Mouse (Mus musculus): ENCODE data around the gene Spen. TPM values are rescaled to one million over a fixed set of nuclear protein-coding genes. Genes with fewer than 3 reads are reported as not detected.

Gene Spen
- total RNA-seq, 1 experiment: 58.6 TPM

DNA sequence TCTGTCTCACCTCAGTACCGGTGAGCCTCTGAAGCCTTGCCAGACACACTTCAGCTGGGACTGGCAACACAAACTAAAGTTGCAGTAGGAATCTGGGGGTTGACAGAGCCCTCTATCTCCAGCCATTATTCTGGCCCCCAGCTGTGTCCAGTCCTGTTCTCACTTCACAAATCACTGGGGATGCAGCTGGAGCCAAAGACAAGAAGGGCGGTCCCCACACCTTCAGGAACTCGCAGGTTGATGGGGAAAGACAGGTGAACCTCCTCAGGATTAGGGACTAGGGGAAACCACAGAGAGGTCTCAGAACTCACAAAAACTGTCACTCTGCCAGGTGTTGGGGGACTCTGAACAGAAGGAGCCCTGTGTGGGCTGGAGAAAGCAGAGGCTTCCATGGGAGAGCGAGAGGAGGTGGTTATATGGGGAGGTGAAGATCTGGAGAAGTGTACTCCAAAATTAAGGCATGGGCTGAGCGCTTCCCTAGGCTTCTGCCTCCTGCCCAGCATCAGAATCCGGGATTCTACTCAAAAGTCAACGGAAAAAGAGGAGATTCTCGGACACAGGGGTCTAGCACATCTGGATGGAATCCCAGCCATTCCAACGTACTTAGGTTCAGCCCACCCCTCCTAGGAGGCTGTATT is 118.1 kb downstream of the Spen start, which contains the start of gene Hspb7:
Gene Hspb7 (plus strand): TSS at position 588 of the 638 bp plus-strand sequence.
- in situ Hi-C loops (cut with MboI; ENCODE audit: low sequenced_read_pairs in 2 of 2, unreplicated experiment in 2 of 2): no loop called here
- Histone ChIP-seq H3K4me3 (ENCODE audit: insufficient read depth in 1 of 2, low read depth in 1 of 2, low read length in 2 of 2, poor library complexity in 1 of 2, severe bottlenecking in 1 of 2) (no peak within 1 kb of the TSS), H3K9ac (ENCODE audit: insufficient read depth, low read depth, low read length, poor library complexity, severe bottlenecking) (no peak within 1 kb of the TSS)

DNA sequence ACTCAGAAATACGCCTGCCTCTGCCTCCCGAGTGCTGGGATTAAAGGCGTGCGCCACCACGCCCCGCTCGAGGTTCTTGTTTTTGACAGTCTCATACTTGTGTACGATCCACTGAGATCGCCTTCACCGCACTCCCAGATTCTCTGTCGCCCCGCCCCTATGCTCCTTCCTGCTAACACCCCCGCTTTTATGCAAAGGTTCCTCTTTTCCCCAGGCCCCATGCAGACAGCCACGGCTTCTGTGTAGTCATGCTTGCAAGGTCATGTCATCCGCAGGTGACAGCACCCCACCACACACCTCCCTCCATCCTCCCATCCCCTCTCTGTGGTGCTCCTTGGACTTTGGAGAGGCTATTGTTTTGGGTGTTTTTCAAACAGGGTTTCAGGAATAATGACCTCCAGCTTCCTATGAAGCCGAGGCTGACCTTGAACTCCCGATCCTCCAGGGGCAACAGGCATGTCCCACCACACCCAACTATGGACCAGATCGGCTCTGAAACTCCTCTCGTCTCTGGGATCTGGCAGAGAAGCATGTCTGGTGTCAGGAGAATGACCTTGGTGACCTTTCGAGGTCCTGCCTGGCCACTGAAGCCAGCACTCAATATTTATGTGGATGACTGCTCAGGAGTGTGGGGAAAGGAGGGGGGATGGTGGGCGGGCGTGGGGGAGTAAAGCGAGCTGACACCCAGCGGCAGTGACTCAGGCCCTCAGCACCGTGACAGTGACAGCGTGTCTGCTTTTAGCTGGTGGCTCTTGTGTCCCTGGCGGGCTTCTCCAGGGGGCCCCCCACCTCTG is 118.8 kb downstream of the Spen start:
- no peaks in the 10 kb centered on the region for H3K36me3 ChIP-seq (ENCODE audit: control insufficient read depth, insufficient read depth, low read length, poor library complexity, severe bottlenecking)
- H3K4me1 ChIP-seq (ENCODE audit: control insufficient read depth in 2 of 2, insufficient read depth in 2 of 2, low read length in 2 of 2, poor library complexity in 1 of 2): peaks cover 0 to 15% of the 10 kb centered on the region in 2 experiments; a peak in 2 of 4 replicates
- TF ChIP-seq HCFC1 (IDR thresholded peaks at IDR 0.05; ENCODE audit: borderline replicate concordance, insufficient read depth, low read length) (no peak), ZC3H11A (IDR thresholded peaks at IDR 0.05; ENCODE audit: borderline replicate concordance, low read depth, low read length) (no peak), ZNF384 (IDR thresholded peaks at IDR 0.05; ENCODE audit: low read depth, low read length) (no peak), CHD2 (IDR thresholded peaks at IDR 0.05; ENCODE audit: low read depth, low read length) (no peak), MAFK (IDR thresholded peaks at IDR 0.05; ENCODE audit: insufficient read depth, low read depth, low read length) (no peak)
- in situ Hi-C loops (cut with MboI; ENCODE audit: low sequenced_read_pairs in 2 of 2, unreplicated experiment in 2 of 2): no loop called here
- no peak overlapping the region for H3K4me3 ChIP-seq (ENCODE audit: insufficient read depth in 1 of 2, low read depth in 1 of 2, low read length in 2 of 2, poor library complexity in 1 of 2, severe bottlenecking in 1 of 2)
- no peak overlapping the region for H3K9ac ChIP-seq (ENCODE audit: insufficient read depth, low read depth, low read length, poor library complexity, severe bottlenecking)
- H3K27ac ChIP-seq (ENCODE audit: insufficient read depth, low read depth, low read length, poor library complexity, severe bottlenecking): no peak overlapping the region
- H3K9me3 ChIP-seq (ENCODE audit: control insufficient read depth, insufficient read depth, low read depth, low read length): no peaks in the 10 kb centered on the region
- no peak for DNase-seq (ENCODE audit: low read depth, low spot score)

More for the DNA sequence above, 118.1 kb downstream of the Spen start, which contains the start of gene Hspb7:
- no peak for DNase-seq (ENCODE audit: low read depth, low spot score)
- H3K27ac ChIP-seq (ENCODE audit: insufficient read depth, low read depth, low read length, poor library complexity, severe bottlenecking): no peak within 1 kb of the TSS
- no peaks in the 10 kb centered on the region for H3K9me3 ChIP-seq (ENCODE audit: control insufficient read depth, insufficient read depth, low read depth, low read length)
- no peaks in the 10 kb centered on the region for H3K36me3 ChIP-seq (ENCODE audit: control insufficient read depth, insufficient read depth, low read length, poor library complexity, severe bottlenecking)
- TF ChIP-seq HCFC1 (IDR thresholded peaks at IDR 0.05; ENCODE audit: borderline replicate concordance, insufficient read depth, low read length): no peak
- no peak for TF ChIP-seq ZC3H11A (IDR thresholded peaks at IDR 0.05; ENCODE audit: borderline replicate concordance, low read depth, low read length)
- no peak for TF ChIP-seq CHD2 (IDR thresholded peaks at IDR 0.05; ENCODE audit: low read depth, low read length)
- TF ChIP-seq ZNF384 (IDR thresholded peaks at IDR 0.05; ENCODE audit: low read depth, low read length): no peak
- TF ChIP-seq MAFK (IDR thresholded peaks at IDR 0.05; ENCODE audit: insufficient read depth, low read depth, low read length): no peak
- H3K4me1 ChIP-seq (ENCODE audit: control insufficient read depth in 2 of 2, insufficient read depth in 2 of 2, low read length in 2 of 2, poor library complexity in 1 of 2): peaks cover 0 to 17% of the 10 kb centered on the region in 2 experiments; a peak in 2 of 4 replicates

Other genes starting within 250 kb of the Spen start
- 256 and 507 TPM in 2 replicates for gene Epha2, start 237.4 kb downstream of the Spen start, total RNA-seq (2012; rRNA removed)
- gene Fam131c, start 170.4 kb downstream of the Spen start, total RNA-seq (2012; rRNA removed): 2.3 and 2.5 TPM in 2 replicates
- gene Clcnka, start 139.9 kb downstream of the Spen start, total RNA-seq (2012; rRNA removed): 0.62 and 0.79 TPM in 2 replicates
- 1.6 and 4.5 TPM in 2 replicates for gene Clcnkb, start 122.6 kb downstream of the Spen start, total RNA-seq (2012; rRNA removed)
- not detected in 2 replicates for gene Hspb7, start 117.8 kb downstream of the Spen start, total RNA-seq (2012; rRNA removed)
- gene Srarp, start 102.5 kb downstream of the Spen start, total RNA-seq (2012; rRNA removed): not detected in 2 replicates
- gene Zbtb17, start 93.9 kb downstream of the Spen start, total RNA-seq (2012; rRNA removed): 30.1 and 37.3 TPM in 2 replicates
- 71.3 and 112 TPM in 2 replicates for gene Fblim1, start 67.5 kb upstream of the Spen start, total RNA-seq (2012; rRNA removed)
- 3.9 and 10.1 TPM in 2 replicates for gene Tmem82, start 80.0 kb upstream of the Spen start, total RNA-seq (2012; rRNA removed)
- gene Slc25a34, start 85.2 kb upstream of the Spen start, total RNA-seq (2012; rRNA removed): 0.76 and 0.79 TPM in 2 replicates
- 6.2 and 6.8 TPM in 2 replicates for gene Plekhm2, start 126.3 kb upstream of the Spen start, total RNA-seq (2012; rRNA removed)
- 10.5 and 13.3 TPM in 2 replicates for gene Rsc1a1, start 147.0 kb upstream of the Spen start, total RNA-seq (2012; rRNA removed)
- 42.0 and 48.5 TPM in 2 replicates for gene Ddi2, start 184.8 kb upstream of the Spen start, total RNA-seq (2012; rRNA removed)
- 0.62 and 1.3 TPM in 2 replicates for gene Agmat, start 208.1 kb upstream of the Spen start, total RNA-seq (2012; rRNA removed)